Mouse (Mus musculus) urinary bladder, postnatal 14 days (tissue): Measurements from ENCODE around the gene Slc35a1.
A peak's percentile ranks its signal among the peaks of the same experiment; 100 is the strongest.
"Not testable (repeated sequence)": the region's sequence is repeated elsewhere in the genome, so short reads cannot be mapped to it uniquely, and the experiment has no call there.

Experiments
- DNase-seq: peaks from one replicate; pipeline ENCODE4 v3.0.0; 2021; ENCODE audit warnings: low spot score

Gene Slc35a1

DNA sequence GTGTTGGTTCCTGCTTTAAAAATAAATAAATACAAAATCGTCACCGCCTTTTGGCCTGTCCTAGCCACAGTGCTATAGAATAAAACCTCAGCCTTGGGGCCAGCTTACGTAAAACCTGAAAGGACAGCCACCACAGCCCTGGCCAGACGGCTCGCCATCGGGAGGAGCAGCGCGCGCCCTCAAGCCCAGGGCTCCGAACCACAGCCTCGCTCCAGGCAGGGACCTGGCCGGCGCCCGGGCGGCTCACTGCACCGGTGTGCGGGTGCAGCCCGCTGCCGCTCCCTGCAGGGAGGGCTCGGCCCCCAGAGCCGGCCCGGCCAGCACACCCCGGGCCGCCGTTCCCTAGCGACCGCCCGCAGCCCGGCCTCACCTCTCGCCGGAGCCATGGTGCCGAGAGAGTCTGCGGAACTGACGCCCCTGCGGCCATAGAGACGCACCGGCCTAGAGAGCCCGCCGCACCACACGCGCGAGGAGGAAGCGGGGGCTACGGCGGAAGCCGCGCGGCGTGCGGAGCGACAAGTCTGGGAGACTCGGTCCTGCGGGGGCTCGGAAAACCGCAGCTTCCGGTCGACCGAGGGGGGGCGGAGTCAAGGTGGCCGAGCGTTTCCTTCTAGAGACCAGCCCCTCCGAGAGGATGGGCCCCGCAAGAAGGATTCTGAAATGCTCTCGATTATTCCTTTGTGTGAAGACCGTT lies at the start of gene Slc35a1:
Gene Slc35a1, minus strand, starts transcription at position 565 of the 694 bp plus-strand sequence.
- DNase-seq: peak; percentile 93

DNA sequence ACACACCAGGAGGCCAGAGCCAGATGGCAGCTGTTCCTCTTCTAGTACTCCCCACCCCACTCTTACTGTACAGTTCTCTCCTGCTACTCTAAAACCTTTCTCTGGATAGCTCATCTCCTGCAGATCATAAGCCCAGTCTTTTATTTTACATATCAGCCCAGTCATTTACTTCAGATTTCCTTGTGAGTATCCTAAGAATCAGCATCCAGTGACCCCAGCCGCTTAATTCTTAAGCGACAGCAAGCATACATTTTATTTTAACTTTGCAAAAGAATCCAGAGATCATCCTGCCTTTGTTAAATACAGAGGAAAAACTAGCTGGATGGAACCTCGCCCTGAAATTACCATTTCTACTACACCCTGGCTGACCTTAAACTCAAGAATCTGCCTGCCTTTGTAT lies 47.2 kb upstream of the Slc35a1 start:
- no peak for DNase-seq

DNA sequence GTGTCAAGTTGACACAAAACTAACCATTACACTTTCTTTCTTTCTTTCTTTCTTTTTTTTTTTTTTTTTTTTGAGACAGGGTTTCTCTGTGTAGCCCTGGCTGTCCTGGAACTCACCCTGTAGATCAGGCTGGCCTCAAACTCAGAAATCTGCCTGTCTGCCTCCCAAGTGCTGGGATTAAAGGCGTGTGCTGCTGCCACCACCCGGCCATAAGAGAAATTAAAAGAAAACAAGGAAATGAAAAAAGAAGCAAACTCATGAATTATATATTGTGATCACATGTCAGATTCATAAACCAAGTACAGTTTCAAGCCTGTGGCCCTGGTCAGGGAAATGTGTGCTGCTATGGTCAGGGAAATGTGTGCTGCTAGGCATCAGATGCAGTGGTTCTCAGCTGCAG lies 46.2 kb upstream of the Slc35a1 start:
- not testable (repeated sequence) for DNase-seq

DNA sequence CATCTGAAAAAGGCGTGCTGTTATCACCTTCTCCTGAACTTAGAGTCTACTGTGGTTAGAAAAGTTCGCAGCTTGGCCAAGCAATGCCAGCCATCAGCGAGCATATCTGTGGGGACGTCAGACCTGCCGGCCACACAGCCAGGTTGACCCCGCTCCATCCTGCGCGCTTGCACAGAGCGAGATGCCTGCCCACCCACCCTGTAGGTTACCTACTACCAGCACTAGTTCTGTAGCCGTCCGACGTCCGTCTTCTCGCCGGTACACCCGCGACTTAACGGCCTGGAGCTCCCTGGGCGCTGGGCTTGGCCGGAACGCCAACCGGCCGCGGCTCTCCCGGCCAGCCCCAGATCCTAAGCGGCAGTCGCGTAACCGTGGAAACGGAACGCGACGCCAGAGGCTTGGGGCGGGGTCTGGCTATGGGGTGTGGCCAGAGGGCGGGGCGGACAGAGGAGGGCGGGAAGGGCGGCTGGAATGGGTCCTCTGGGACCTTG lies 42.7 kb upstream of the Slc35a1 start, which contains the start of gene Cfap206:
Gene Cfap206, minus strand, starts transcription at position 356 of the 491 bp plus-strand sequence.
- DNase-seq: peak; percentile 75

DNA sequence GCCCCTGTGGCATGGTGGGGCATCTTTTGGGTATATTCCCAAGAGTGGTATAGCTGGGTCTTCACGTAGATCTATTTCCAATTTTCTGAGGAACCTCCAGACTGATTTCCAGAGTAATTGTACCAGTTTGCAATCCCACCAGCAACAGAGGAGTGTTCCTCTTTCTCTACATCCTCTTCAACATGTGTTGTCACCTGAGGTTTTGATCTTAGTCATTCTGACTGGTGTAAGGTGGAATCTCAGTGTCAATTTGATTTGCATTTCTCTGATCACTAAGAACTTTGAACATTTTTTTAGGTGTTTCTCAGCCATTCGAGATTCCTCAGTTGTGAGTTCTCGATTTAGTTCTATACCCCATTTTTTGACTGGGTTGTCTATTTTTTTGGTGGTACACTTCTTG lies 38.5 kb upstream of the Slc35a1 start:
- DNase-seq: not testable (repeated sequence)

DNA sequence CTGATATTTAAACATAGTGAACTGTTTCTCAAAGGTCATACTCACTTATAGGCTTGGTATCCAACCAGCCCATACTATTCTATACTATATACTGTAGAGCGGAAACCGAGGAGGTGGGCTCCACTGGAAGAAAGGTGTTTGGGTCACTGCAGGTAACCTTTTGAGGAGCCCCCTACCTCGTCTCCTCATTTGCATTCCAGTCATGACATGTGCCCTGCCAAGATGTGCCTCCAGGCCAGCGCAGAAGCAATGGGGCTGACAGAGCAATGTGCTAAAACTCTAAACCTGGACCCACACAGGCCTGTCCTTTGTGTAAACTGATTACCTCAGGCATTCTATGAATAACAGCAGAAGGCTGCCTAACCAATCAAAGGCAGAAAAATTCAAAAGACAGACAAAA lies 37.1 kb upstream of the Slc35a1 start:
- no peak for DNase-seq

DNA sequence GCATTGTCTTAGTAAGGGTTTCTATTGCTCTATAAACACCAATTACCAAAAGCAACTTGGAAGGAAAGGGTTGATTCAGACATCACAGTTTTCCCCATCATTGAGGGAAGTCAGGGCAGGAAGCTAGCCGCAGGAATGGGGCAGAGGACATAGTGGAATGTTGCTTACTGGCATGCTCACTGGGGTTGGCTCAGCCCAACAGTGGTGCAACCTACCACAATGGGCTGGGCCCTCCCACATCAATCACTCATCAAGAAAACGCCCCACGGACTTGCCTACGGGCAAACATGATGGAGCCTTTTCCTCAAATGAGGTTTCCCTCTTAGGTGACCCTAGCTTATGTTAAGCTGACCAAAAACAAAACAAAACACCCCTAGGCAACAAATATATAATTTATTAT lies 35.9 kb upstream of the Slc35a1 start:
- no peak for DNase-seq

DNA sequence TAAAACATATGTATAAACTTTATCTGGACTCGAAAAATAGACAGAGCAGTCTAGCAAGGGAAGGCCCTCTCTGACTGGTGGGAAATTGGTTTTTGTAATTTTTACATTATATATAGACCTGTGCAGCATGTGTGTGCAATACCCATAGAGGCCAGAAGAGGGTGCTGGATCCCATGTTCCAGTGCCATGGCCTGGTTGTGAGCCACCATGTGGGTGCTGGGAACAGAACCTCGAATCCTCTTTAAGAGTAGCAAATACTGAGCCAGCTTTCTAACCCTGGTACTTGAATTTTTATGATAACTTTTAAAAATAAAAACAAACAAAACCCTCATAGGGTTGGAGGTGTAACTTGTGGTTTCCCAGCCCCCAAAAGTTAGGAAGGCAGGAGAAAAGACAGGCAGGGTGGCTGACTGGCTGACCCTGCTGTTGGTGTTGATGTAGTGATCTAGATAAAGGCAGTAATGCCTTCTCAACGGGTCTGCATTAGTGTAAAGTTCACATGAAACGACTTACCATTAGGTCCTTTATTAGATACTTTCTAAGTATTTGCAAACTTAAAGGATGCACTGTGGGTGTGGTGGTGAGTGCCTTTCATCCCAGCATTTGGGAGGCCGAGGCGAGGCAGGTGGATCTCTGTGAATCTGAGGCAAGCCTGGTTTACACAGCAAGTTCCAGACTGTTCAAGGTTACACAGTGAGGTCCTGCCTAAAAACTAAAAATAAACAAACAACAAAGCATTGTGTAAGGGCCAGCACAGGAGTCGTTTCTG lies 33.1 kb upstream of the Slc35a1 start:
- no peak for DNase-seq

DNA sequence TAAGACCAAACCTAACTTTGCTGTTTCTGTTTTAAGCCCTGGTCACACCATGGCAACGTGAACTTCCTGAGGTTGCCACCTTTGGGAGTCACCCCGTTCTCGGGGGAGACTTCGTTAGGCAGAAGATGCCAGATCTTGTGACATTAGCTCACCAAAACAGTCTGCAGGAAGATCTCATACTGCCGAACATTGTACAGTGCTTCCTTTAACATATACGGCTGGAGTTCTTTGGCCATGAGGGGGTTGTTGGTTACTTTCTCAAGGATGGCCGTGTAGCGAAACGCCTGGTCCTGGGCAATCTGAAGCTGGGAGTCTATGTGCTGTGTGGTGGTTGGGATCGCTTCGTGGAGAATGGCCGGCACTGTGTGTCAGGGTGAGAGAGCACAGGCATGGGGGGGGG lies 32.2 kb upstream of the Slc35a1 start:
- no peak for DNase-seq

DNA sequence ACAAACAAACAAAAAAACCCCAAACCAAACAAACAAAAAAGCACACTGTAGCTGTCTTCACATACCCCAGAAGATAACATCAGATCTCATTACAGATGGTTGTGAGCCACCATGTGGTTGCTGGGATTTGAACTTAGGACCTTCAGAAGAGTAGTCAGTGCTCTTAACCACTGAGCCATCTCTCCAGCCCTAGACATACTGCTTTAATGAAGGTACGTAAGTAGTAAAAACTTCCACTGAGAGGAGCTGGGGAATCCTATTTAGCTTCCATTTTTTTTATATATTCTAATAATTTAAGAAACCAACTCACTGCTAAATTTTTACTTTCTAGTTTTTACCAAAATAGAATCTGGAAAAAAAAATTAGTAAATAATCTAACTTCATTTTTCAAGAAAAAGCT lies 27.8 kb upstream of the Slc35a1 start:
- DNase-seq: no peak

DNA sequence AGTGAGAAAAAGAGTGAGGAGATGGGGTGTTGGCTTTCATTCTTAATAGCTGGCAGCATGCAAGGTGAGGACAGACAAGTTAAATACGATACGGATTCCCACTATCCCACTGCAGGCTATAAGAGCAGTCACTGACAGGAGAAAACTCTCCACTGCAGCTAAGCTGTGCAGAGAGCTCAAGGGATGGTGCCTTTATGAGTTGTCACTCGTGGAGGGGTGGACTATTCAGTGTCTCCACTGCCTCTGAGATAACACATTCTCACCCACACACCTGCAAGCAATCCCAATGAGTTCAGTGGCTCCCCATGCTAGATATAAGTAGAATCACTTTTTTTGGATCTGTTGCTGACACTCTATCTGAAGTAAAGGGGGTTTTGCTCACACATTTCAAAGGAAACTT lies 20.9 kb upstream of the Slc35a1 start:
- no peak for DNase-seq

DNA sequence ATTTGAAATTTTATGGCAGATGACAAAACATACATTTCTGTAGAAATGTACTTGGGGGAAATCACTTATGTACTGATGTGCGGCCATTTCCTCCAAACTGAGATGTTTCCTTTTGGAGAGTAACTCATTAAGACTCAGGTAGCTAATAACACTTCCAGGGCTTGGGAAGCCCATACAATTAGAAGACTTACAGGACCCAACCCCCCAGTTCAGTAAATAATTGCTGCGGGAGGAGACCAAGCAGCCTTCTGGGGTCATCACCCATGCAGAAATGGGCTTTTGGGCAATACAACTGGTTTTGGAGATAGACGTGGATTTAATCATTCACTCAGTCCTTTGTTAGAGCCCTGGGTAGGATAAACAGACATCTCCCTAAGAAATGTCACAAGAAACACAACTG lies 20.0 kb upstream of the Slc35a1 start:
- no peak for DNase-seq

DNA sequence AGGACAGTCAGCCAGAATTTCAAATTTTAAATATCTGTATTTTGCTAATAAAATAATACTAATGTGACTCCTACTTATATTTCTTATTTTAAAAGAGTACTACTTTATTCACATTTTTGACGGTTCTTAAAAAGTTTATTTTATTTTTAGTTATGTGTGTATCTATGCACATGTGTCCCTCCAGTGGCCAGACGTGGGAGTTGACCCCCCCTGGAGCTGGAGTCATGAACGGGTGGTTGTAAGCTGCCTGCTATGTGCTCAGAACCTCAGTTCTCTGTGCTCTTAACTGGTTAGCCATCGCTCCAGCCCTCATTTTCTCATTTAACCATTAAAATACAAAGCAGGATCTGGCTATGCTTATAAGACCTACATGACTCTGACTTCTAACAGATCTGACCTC lies 15.8 kb upstream of the Slc35a1 start:
- no peak for DNase-seq

DNA sequence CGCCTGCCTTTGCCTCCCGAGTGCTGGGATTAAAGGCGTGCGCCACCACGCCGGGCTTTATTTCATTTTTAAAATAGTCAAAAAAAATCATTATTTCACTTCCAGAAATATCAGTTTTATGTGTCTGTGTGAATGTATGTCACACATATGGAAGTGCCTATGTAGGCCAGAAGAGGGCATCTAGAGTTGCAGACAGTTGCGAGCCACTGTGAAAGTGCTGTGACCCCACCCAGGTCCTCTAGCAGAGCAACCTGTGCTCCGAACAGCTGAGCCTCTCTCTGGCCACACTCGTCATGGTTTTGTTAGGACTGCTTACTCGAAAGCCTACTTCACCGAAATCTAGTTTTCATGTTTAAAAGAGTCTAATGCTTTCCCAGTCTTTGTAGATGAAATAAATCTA lies 15.0 kb upstream of the Slc35a1 start:
- DNase-seq: no peak

DNA sequence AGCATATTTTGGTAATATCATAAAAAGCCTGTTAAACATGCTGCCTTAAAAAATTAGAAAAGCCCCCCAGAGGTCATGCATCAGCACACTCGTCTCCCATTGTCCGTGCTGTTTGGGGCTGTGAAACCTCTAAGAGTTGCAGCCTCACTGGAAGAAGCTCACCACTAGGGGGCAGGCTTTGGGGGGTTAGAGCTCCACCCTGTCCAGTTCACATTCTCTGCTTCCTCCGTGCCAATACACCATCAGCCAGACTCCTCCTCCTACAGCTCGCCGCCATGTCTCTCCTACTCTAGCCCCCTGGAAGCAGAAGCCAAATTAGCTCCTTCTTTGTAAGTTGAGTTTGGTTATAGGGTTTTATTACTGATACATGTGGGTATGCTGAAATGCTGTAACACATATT lies 14.3 kb upstream of the Slc35a1 start:
- DNase-seq: peak; percentile 61

DNA sequence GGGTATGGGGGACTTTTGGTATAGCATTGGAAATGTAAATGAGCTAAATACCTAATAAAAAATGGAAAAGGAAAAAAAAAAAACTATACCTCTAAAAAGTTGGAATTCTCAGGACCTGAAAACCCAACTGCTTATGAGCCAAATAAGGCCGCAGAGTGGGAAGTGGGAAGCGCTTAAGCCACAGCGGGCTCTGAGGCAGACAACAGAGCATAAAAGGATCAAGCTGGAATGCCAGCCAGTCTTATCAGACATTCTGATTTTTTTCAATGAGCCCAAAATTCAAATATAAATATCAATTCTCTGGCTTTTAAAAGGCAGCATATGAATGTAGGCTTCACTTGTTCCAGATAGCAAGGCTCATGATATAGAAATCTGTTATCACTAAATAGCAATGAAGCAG lies 783 bp upstream of the Slc35a1 start:
- no peak for DNase-seq

DNA sequence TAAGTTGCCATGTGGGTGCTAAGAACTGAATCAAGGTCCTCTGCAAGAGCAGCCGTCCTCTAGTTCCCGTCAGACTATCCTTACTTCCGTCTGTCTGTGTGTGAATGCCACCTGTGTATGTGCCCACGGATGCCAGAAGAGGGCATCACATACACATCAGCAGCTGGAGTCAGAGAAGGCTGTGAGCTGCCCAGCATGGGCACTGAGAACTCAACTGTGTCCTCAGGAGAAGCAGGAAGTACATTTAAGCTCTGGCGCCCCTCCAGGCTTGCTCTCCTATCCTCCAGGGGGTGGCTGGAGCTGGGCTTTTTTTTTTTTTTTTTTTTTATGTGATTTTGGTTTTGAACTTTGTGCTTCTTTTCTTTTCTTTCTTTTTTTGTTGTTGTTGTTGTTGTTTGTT lies 6.7 kb downstream of the Slc35a1 start:
- no peak for DNase-seq

DNA sequence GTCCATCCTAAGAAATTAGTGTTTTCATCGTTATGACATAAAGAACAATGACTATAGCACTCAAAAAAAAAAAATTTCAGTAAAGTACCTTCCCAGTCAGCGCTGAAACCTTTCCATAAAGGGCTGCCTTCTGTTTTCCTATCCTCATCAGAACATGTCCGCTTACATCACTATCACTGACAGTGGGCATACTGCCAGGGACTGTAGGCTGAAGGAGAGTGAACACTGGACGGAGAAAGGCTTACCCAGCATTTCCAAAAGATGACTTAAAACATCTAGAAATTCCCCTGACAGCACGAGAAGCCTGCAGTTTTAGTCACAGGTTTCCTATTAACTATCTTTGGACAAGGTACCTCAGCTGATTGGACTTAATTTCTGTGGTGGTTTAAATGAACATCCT lies 13.5 kb downstream of the Slc35a1 start:
- no peak for DNase-seq

DNA sequence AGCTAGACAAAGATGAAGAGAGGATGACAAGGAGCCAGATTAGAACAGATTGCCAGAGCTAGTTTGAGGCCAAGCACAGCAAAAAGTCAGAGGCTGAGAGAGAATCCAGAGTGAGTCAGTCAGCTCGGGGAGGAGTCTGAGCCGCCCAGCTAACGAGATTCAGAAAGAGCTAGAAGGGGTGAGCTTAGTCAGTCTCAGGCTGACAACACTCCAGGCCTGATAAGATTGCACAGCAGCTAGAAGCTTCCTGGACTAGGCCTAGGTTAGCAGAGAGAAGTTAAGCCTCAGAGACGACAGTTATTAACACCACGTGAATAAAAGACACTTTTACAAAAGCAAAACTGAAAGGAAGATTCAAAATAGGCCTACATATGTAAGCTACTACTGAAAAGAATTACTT lies 19.3 kb downstream of the Slc35a1 start:
- DNase-seq: no peak

DNA sequence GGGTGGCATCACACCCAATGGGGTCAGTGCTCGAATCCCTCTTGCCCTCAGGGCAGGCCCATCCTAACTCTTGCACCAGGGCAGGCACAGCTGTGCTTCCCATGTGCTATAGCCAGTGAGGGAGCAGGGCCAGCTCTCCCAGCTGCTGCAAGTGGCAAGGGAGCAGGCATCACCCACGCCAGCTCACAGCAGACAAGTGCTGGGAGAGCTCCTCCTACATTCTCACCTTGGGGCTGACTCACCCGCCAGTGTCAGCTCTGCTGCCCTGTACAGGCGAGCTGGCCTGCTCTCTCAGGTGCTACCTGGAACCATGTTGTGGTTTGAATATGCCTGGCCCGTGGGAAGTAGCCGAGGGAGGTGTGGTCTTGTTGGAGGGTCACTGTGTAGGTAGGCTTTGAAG lies 25.3 kb downstream of the Slc35a1 start:
- DNase-seq: no peak

DNA sequence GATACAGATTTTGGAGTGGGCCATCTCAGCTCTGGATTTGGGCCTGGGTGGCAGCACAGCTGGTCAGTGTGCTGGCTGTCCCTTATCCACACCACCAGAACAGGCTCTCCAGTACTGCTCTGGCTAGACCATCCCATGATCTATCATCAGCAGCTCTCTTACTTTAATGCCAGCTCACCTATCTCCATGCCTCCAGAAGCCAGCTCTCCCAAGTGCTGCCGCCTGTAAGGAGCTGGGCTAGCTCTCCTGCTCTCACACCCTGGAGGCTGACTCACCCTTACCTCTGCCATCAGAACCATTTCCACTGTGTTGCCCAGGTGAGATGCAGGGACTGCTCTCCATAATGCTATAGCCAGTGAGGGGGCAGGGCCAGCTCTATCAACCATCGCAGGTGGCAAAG lies 25.7 kb downstream of the Slc35a1 start:
- no peak for DNase-seq

DNA sequence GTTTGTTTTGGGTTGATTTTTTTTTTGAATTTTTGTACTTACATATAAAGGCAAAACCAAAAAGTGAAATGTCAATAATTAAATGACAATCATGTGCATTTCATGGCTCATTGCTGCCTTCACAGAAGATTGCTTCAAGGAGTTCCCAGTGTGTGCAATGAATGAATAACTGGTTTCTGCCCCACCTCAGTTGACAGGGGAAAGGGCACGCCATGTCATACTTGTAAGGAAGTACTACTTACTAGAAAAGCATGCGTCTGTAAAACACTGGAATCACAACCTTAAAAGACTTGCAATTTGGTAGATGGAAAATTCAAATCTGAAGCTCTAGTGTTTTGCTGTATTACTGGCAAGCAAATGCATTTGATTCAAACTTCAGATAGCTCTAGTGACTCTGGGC lies 28.2 kb downstream of the Slc35a1 start:
- DNase-seq: no peak

DNA sequence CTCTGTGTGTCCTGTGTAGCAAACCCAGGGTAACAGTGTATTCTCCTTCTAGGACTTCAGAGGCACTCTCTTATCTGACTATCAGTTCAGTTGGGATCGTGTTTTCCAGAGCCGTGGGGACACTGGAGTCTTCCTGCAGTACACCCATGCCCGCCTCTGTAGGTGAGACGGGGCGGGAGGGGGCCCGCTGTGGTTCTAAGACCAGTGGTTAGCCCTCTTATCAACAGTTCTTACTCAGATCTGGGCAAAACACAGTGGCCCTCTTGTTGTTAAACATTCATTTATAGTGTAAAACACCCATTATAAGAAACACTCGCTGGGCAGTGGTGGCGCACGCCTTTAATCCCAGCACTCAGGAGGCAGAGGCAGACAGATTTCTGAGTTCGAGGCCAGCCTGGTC lies 31.1 kb downstream of the Slc35a1 start:
- no peak for DNase-seq

DNA sequence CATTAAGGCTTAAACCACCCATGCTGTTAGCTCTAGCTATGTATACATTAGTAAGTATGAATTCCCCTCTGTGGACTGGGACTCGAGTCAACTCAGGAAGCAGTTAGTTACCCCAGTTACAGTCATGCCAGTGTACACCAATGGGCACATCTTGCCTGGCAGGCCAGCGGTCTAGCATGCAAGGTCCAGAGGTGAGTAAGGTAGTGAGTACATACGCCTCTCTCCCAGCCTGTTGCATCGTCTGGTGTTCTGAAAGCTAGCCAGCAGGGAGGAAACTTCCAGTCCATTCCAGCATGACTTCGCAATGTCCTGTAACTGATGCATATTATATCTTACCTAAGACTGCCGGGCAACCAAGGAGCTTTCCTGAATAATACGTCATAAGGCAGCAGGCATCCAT lies 34.1 kb downstream of the Slc35a1 start:
- no peak for DNase-seq
